Mouse (Mus musculus) urinary bladder, adult 2 months (tissue): Measurements from ENCODE around the gene Dcaf8. TPM values are rescaled to one million over a fixed set of nuclear protein-coding genes. Genes with fewer than 3 reads are reported as not detected.
"Not testable (repeated sequence)": the region's sequence is repeated elsewhere in the genome, so short reads cannot be mapped to it uniquely, and the experiment has no call there.

Source experiments
- DNase-seq: peaks from one replicate; pipeline ENCODE4 v3.0.0; 2022; ENCODE audit warnings: low spot score
- polyA plus RNA-seq: library from polyadenylated mRNA; depleted of rRNA; stranded (reverse); fragments of >200 nt; gene quantifications from 2 replicates; pipeline ENCODE4 v1.2.3, GENCODE M21; 2012; rRNA removed

The Dcaf8 gene
- polyA plus RNA-seq, 1 experiment, result 118 TPM

DNA sequence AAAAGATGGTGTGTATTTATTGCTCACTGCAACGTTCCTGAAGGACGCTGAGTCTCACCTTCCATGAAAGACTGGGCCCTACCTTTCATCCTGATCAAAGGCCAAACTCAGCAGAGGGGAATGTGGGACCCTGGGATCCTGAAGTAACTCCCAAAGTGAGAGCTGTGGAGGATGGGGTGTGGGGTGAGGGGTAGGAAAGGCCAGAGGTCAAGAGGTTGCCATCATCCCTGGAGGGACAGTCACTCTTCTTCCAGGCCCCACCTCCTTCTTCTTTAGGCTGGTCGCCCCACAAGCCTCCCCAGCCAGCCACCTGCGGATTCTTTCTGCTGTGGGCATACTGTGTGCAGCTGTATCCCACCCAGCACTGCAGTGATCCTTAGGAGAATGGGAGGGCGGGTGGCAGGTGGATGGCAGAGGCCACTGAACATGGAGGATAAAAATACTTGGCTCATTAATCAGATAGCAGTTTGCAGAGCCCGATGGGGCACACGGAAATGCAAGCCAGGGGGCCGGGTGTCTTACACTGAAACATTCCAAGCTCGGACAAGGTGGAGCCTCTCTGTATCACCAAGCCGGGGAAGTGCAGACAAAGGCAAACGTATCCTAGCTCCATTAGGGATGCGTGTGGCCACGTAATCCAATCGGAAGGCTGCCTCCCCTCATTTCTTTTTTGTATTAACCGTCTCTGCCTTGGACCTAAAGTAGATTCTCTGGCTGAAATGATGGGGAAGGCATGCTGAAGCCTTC is 70.5 kb downstream of the Dcaf8 start:
- DNase-seq, result no peak

DNA sequence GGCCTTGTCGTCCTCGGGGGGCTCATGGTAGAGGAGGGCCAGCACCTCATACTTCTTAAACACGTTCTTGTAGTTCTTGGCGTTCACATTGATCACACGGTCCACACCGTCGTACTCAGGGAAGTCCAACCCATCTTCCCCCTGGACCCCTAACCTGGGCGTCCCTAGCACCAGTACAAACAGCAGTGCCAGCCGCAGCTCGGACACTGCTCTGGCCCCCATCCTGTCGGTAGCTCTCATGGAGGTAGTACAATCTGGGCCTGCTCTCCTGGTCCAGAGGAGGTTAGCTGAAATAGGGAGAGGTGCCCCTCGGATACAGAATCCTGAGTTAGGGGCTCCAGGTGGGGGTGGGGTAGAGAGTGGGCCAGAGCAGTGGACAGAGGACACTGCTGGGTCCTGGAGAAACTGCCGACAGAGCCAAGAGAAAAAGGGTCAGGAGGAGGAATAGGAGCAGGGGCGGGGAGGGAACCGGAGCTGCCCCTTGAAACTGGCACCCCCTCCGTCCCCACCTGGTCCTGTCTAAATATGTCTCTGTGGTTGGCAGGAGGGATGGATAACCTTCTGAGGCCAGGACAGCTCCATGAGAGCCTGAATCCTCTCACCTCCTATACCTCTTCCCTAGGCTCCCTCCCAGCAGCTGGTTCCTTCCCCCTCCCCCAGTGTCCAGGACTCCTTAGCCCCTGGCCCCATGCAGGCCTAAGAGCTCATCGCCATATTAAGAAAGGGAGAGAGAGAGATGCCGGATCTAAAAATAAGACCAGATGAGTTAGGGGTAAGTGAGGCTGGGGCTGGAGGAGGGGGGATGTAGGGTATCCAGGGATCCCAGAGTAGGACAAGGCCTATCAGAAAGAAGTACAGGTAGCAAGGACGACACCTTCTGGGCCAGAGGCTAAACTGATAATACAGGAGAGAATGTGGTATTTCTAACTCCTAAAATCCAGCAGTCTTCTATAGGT is 71.8 kb downstream of the Dcaf8 start, which contains the start of gene Casq1:
TSS of gene Casq1 (minus strand) at position 418 of the 956 bp plus-strand sequence.
- no peak for DNase-seq

GRCm38 (mm10) chr1:172220414-172220813 is 72.5 kb downstream of the Dcaf8 start:
- DNase-seq, result no peak

- no peak for DNase-seq
Measured at GRCm38 (mm10) chr1:172221297-172222063, 73.6 kb downstream of the Dcaf8 start.

DNA sequence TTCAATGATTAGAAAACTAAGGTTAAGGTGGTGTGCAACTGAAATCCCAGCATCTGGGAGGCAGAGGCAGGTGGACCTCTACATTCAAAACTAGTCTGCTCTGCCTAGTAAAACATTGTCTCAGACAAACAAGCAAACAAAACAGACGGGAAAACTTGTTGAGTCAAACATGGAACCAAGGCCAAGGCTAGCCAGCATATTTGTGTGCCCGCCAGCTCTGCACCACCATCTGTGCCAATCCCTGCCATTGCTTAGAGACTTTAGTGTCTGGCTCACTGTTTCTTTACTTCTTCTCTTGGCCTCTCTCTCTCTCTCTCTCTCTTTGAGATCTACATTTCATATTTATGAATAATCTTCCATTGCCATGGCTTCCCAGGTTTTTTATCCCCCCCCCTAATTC is 80.3 kb downstream of the Dcaf8 start:
- no peak for DNase-seq

GRCm38 (mm10) chr1:172229215-172229614 is 81.3 kb downstream of the Dcaf8 start:
- no peak for DNase-seq

DNA sequence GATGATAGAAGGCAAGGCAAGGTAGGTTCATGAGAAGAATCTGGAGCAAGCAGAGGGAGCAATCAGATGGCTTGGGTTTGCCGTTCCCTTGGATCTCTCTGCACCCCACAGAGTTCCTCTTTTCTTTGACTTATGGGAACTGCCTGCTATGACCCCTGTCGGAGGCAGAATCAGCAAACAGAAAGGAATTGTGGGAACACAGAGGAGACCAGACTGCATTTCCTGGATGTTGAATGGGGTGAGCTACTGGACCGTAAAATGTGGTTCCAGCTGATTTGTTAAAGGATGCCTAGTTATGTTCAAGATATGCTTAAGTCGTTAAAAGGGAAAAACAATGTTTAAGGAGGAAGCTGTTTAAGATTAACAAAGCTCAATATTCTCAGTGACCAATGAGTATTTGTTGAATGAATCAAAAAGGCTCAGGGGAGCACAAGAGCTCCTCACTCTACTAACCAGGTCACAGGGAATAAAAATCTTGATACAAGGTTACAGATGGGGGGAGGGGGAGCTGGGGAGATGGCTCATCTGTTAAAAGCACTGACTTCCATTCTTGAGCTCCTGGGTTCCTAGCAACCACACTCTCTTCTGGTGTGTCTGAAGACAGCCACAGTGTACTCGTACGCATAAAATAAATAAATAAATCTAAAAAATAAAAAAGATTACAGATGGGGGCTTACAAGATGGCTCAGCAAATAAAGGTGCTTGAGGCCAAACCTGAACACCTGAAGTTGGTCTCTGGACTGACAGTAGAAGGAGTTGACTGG is 93.2 kb downstream of the Dcaf8 start:
- no peak for DNase-seq

DNA sequence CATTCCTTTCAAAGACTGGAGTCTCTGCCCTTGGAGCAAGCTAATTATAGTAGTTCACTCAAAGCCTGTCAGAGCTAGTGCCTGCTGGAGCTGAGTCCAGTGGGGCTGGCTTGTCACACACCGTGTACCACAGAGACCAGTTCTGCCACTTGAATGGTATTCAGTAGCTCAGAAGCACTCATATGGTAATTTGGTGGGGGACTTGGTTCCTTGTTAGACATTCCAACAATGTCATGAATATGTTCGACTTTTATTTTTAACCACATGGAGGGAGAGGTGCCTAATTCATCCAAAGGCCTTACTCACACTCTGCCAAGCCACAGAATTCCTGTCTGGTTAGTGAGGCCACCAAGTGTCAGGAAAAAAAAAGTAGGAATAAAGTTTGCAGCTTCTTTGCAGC is 94.5 kb downstream of the Dcaf8 start:
- no peak for DNase-seq

- no peak for DNase-seq
Measured at GRCm38 (mm10) chr1:172243547-172244205, 95.8 kb downstream of the Dcaf8 start.

DNA sequence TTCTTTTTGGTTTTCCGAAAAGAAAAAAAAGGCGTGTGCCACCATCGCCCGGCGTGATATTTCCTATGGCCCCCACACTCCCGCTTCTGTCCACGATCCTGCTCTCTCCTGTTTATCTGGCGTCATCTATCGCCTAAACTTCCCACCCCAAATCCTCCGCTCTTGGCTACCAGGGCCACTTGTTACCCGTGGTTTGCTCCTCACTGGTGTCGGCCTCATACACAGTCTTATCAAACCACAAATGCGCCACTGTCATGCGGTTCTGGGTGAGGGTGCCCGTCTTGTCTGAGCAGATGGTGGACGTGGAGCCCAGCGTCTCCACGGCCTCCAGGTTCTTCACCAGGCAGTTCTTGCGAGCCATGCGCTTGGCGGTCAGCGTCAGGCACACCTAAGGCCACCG is 96.8 kb downstream of the Dcaf8 start:
- not testable (repeated sequence) for DNase-seq

Other genes with a start within 250 kb of the Dcaf8 start
- 0.43 and 0.70 TPM in 2 replicates for gene Slamf6, start 230.6 kb upstream of the Dcaf8 start, polyA plus RNA-seq
- gene Vangl2, start 119.6 kb upstream of the Dcaf8 start, polyA plus RNA-seq, result 3.7 and 6.4 TPM in 2 replicates
- gene Nhlh1, start 90.5 kb upstream of the Dcaf8 start, polyA plus RNA-seq, result not detected in 2 replicates
- 84.9 and 135 TPM in 2 replicates for gene Copa, start 65.6 kb upstream of the Dcaf8 start, polyA plus RNA-seq
- gene Ncstn, start 65.3 kb upstream of the Dcaf8 start, polyA plus RNA-seq, result 94.8 and 100.0 TPM in 2 replicates
- gene Pex19, start 21.3 kb upstream of the Dcaf8 start, polyA plus RNA-seq, result 89.4 and 89.6 TPM in 2 replicates
- 165 and 166 TPM in 2 replicates for gene Pea15a, start 58.7 kb downstream of the Dcaf8 start, polyA plus RNA-seq
- gene Casq1, start 71.8 kb downstream of the Dcaf8 start, polyA plus RNA-seq, result 3.2 and 3.3 TPM in 2 replicates
- gene Atp1a4, start 110.3 kb downstream of the Dcaf8 start, polyA plus RNA-seq, result not detected in 2 replicates
- 54.7 and 60.0 TPM in 2 replicates for gene Igsf8, start 113.6 kb downstream of the Dcaf8 start, polyA plus RNA-seq
- 44.1 and 57.0 TPM in 2 replicates for gene Atp1a2, start 150.0 kb downstream of the Dcaf8 start, polyA plus RNA-seq
- gene Kcnj9, start 181.2 kb downstream of the Dcaf8 start, polyA plus RNA-seq, result 0.04 and 0.23 TPM in 2 replicates
- 0.39 and 0.52 TPM in 2 replicates for gene Kcnj10, start 193.1 kb downstream of the Dcaf8 start, polyA plus RNA-seq
- 10.3 and 11.5 TPM in 2 replicates for gene Pigm, start 228.5 kb downstream of the Dcaf8 start, polyA plus RNA-seq